Mouse (Mus musculus): ENCODE results near the gene Hoxa9. TPM values are rescaled to one million over a fixed set of nuclear protein-coding genes. Genes with fewer than 3 reads are reported as not detected.

Hoxa9 gene
- polyA plus RNA-seq, 1 experiment from 2014 or later: 2.2 TPM

- H3K27ac ChIP-seq (ENCODE audit: low read depth, low read length): no peak overlapping the region
- H3K27me3 ChIP-seq (replicated peaks; ENCODE audit: control insufficient read depth, insufficient read depth, low read length): peaks cover 99% of the 10 kb centered on the region
These were observed 23.3 kb downstream of the Hoxa9 start for GRCm38 (mm10) chr6:52207684-52207976.

DNA sequence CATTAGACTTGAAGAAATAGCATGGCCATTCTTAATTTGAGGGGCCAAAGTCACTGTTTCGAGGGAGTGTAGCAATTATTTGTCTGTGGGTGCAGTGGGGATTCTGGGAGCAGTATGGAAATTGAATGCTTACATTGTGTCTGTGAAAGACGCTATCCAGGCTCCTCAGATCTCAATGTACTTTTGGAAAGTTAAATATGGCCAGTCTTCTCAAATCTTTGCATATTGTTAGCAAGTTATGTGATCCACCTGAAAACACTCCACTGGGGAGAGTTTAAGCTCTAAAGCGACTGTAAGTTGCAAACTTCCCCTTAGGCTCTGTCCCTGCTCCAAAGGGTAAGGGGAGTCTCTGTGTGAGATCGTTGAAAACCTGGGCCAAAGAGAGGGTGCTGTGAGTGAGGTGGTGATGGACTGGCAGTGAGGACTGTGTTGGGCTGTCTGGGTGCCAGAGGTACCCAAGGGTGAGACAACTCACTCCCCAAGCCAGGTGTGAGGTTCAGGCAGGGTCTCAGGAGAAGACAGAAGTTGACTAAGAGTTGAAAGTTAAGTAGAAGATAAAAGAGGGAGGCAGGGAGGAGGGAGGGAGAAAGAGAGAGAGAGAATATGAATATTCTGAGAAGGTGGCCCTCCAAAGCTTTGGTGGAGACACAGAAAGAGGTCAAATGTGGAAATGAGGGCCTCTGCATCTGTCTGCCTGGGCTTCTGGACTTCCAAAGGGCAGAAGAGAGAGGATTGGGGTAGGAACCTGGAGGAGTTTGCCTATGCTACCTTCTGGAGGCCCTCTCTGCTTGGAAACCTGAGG is 23.8 kb downstream of the Hoxa9 start:
- Histone ChIP-seq H3K4me3 (ENCODE audit: low read depth, low read length) (no peak overlapping the region), H3K4me2 (no peak overlapping the region), H3K9me3 (ENCODE audit: control insufficient read depth, low read length) (no peaks in the 10 kb centered on the region), H3K27me3 (replicated peaks; ENCODE audit: control insufficient read depth, insufficient read depth, low read length) (peaks cover 99% of the 10 kb centered on the region), H3K9ac (ENCODE audit: low read depth, low read length) (no peak overlapping the region), H3K4me1 (replicated peaks; ENCODE audit: control insufficient read depth, insufficient read depth, low read length) (no peaks in the 10 kb centered on the region; the same call in none of the 2 replicates), H3K36me3 (ENCODE audit: control insufficient read depth, insufficient read depth, low read length) (no peaks in the 10 kb centered on the region), H3K27ac (ENCODE audit: low read depth, low read length) (no peak overlapping the region; the same call in 1 of the 2 replicates)
- DNase-seq (ENCODE audit: low spot score) (no peak), ATAC-seq (replicated peaks; ENCODE audit: low FRiP score) (no peak)
- WGBS: 15% methylated on average over 4 of the region's 4 CpGs

More at GRCm38 (mm10) chr6:52207684-52207976, 23.3 kb downstream of the Hoxa9 start:
- DNase-seq (ENCODE audit: low spot score): no peak
- no peak overlapping the region for H3K9ac ChIP-seq (ENCODE audit: low read depth, low read length)
- no peaks in the 10 kb centered on the region for H3K9me3 ChIP-seq (ENCODE audit: control insufficient read depth, low read length)
- no peak overlapping the region for H3K4me2 ChIP-seq
- no peak overlapping the region for H3K4me3 ChIP-seq (ENCODE audit: low read depth, low read length)
- ATAC-seq (replicated peaks; ENCODE audit: low FRiP score): no peak
- no peaks in the 10 kb centered on the region; the same call in none of the 2 replicates for H3K4me1 ChIP-seq (replicated peaks; ENCODE audit: control insufficient read depth, insufficient read depth, low read length)
- H3K36me3 ChIP-seq (ENCODE audit: control insufficient read depth, insufficient read depth, low read length): no peaks in the 10 kb centered on the region

DNA sequence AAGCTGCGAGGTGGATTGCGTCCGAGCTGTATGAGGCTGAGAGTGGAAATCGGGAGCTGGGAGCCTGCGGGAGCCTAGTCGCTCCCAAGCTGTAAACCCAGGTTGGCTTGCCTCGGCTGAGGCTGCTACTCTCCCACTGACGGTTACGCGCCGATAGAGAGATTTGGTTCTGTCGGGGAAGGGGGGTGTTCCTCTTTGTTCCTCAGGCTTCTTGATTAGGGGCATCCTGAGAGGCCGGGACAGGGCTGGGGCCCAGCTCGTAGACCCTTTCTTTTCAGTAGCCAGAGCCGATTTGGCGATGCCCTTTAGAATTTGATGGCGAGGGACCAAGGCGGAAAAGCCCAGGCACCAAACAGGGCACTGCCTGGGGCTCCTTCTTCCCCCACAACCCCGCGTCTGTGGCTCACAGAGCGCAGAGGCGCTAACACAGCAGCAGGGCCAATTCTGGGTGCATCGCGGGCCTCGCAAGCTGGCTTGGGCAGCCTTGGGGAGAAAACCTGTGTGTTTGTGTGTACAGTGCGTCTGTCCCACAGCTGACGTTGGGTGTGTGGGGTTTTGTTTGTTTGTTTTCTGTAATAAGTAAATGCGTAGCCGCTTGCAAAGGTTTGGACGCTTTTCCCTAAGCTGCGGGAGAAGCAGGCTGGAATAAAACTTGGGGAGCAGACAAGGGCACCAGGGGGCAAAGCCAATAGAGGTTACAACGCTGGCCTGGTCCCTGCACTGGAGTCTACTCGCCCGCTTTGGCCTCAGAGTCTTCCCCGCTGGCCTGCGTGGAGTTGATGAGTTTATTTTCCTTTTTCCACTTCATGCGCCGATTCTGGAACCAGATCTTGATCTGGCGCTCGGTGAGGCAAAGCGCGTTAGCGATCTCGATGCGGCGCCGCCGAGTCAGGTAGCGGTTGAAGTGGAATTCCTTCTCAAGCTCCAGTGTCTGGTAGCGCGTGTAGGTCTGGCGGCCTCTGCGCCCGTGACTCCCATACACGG is 25.0 kb downstream of the Hoxa9 start:
- WGBS: 6% methylated on average over 55 of the region's 55 CpGs
- no peak overlapping the region; the same call in 1 of the 2 replicates for H3K27ac ChIP-seq (ENCODE audit: low read depth, low read length)
- no peaks in the 10 kb centered on the region for H3K9me3 ChIP-seq (ENCODE audit: control insufficient read depth, low read length)
- peaks cover 99% of the 10 kb centered on the region for H3K27me3 ChIP-seq (replicated peaks; ENCODE audit: control insufficient read depth, insufficient read depth, low read length)
- H3K36me3 ChIP-seq (ENCODE audit: control insufficient read depth, insufficient read depth, low read length): no peaks in the 10 kb centered on the region
- ATAC-seq (replicated peaks; ENCODE audit: low FRiP score) (no peak), DNase-seq (ENCODE audit: low spot score) (no peak)
- H3K4me1 ChIP-seq (replicated peaks; ENCODE audit: control insufficient read depth, insufficient read depth, low read length): no peaks in the 10 kb centered on the region; the same call in 1 of the 2 replicates
- no peak overlapping the region for H3K9ac ChIP-seq (ENCODE audit: low read depth, low read length)
- peak overlapping the region; percentile 12; the same call in 1 of the 2 replicates for H3K4me3 ChIP-seq (ENCODE audit: low read depth, low read length)
- H3K4me2 ChIP-seq: peak overlapping the region; percentile 73

- Histone ChIP-seq H3K9ac (ENCODE audit: low read depth, low read length) (no peak overlapping the region), H3K27me3 (replicated peaks; ENCODE audit: control insufficient read depth, insufficient read depth, low read length) (peaks cover 99% of the 10 kb centered on the region), H3K36me3 (ENCODE audit: control insufficient read depth, insufficient read depth, low read length) (no peaks in the 10 kb centered on the region), H3K27ac (ENCODE audit: low read depth, low read length) (no peak overlapping the region; the same call in 1 of the 2 replicates), H3K4me3 (ENCODE audit: low read depth, low read length) (peak overlapping the region; percentile 12; the same call in 1 of the 2 replicates), H3K4me2 (peak overlapping the region; percentile 73; the same call in 1 of the 2 replicates), H3K9me3 (ENCODE audit: control insufficient read depth, low read length) (no peaks in the 10 kb centered on the region), H3K4me1 (replicated peaks; ENCODE audit: control insufficient read depth, insufficient read depth, low read length) (no peaks in the 10 kb centered on the region; the same call in 1 of the 2 replicates)
- DNase-seq (ENCODE audit: low spot score) (no peak), ATAC-seq (replicated peaks; ENCODE audit: low FRiP score) (no peak)
- 9% methylated on average over 14 of the region's 14 CpGs for WGBS
These were observed 25.7 kb downstream of the Hoxa9 start for GRCm38 (mm10) chr6:52205221-52205620.

DNA sequence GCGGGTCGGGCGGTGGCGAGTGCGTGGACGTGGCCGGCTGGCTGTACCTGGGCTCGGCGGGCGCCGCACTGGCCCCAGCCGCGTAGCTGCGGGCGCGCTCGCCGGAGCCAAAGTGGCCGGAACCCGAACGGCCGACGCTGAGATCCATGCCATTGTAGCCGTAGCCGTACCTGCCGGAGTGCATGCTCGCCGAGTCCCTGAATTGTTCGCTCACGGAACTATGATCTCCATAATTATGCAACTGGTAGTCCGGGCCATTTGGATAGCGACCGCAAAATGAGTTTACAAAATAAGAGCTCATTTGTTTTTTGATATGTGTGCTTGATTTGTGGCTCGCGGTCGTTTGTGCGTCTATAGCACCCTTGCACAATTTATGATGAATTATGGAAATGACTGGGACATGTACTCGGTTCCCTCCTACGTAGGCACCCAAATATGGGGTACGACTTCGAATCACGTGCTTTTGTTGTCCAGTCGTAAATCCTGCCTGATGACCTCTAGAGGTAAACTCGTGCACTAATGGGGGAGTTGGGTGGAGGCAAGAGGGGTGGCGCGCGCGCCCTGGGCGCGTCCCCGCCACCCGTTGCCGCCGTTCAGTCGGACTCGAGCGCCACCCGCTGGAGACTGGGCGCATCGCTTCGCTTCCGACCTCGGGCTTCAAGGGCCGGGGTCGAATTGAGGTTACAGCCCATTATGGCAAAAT is 26.7 kb downstream of the Hoxa9 start, which contains the start of gene Hoxa5:
Gene Hoxa5 (minus strand): TSS at position 538 of the 703 bp plus-strand sequence.
- H3K27me3 ChIP-seq (replicated peaks; ENCODE audit: control insufficient read depth, insufficient read depth, low read length): peaks cover 99% of the 10 kb centered on the region
- no peaks in the 10 kb centered on the region for H3K36me3 ChIP-seq (ENCODE audit: control insufficient read depth, insufficient read depth, low read length)
- peak within 1 kb of the TSS; percentile 67 for H3K9ac ChIP-seq (ENCODE audit: low read depth, low read length)
- no peak; the same call in 1 of the 2 replicates for ATAC-seq (replicated peaks; ENCODE audit: low FRiP score)
- under 1% methylated on average over 65 of the region's 65 CpGs for WGBS
- DNase-seq (ENCODE audit: low spot score): no peak
- peak within 1 kb of the TSS; percentile 73 for H3K4me2 ChIP-seq
- no peaks in the 10 kb centered on the region for H3K9me3 ChIP-seq (ENCODE audit: control insufficient read depth, low read length)
- H3K27ac ChIP-seq (ENCODE audit: low read depth, low read length): peak within 1 kb of the TSS; percentile 65
- no peaks in the 10 kb centered on the region; the same call in 1 of the 2 replicates for H3K4me1 ChIP-seq (replicated peaks; ENCODE audit: control insufficient read depth, insufficient read depth, low read length)
- H3K4me3 ChIP-seq (ENCODE audit: low read depth, low read length): peak within 1 kb of the TSS; percentile 62

- Histone ChIP-seq H3K4me1 (replicated peaks; ENCODE audit: control insufficient read depth, insufficient read depth, low read length) (no peaks in the 10 kb centered on the region; the same call in 1 of the 2 replicates), H3K9ac (ENCODE audit: low read depth, low read length) (peak overlapping the region; percentile 67), H3K4me3 (ENCODE audit: low read depth, low read length) (peak overlapping the region; percentile 62), H3K36me3 (ENCODE audit: control insufficient read depth, insufficient read depth, low read length) (no peaks in the 10 kb centered on the region), H3K9me3 (ENCODE audit: control insufficient read depth, low read length) (no peaks in the 10 kb centered on the region), H3K27ac (ENCODE audit: low read depth, low read length) (peak overlapping the region; percentile 65), H3K4me2 (peak overlapping the region; percentile 73), H3K27me3 (replicated peaks; ENCODE audit: control insufficient read depth, insufficient read depth, low read length) (peaks cover 99% of the 10 kb centered on the region)
- WGBS: under 1% methylated on average over 46 of the region's 46 CpGs
- no peak for DNase-seq (ENCODE audit: low spot score)
- ATAC-seq (replicated peaks; ENCODE audit: low FRiP score): no peak
These were observed 27.4 kb downstream of the Hoxa9 start for GRCm38 (mm10) chr6:52203371-52204049.

- Histone ChIP-seq H3K4me3 (ENCODE audit: low read depth, low read length) (peak overlapping the region; percentile 62), H3K4me1 (replicated peaks; ENCODE audit: control insufficient read depth, insufficient read depth, low read length) (no peaks in the 10 kb centered on the region; the same call in 1 of the 2 replicates), H3K36me3 (ENCODE audit: control insufficient read depth, insufficient read depth, low read length) (no peaks in the 10 kb centered on the region), H3K27ac (ENCODE audit: low read depth, low read length) (peak overlapping the region; percentile 65; the same call in 1 of the 2 replicates), H3K9ac (ENCODE audit: low read depth, low read length) (peak overlapping the region; percentile 67), H3K9me3 (ENCODE audit: control insufficient read depth, low read length) (no peaks in the 10 kb centered on the region), H3K4me2 (peak overlapping the region; percentile 73), H3K27me3 (replicated peaks; ENCODE audit: control insufficient read depth, insufficient read depth, low read length) (peaks cover 99% of the 10 kb centered on the region)
- ATAC-seq (replicated peaks; ENCODE audit: low FRiP score) (no peak), DNase-seq (ENCODE audit: low spot score) (no peak)
- 1% methylated on average over 10 of the region's 10 CpGs for WGBS
These were observed 27.8 kb downstream of the Hoxa9 start for GRCm38 (mm10) chr6:52203121-52203370.

All from liver, embryonic 11.5 days (tissue).